In genomic region chr14:45588403-45588802, GRCm38 (mm10) we compare ENCODE assay signal across 26 mouse cellular contexts. TPM values are rescaled to one million over a fixed set of nuclear protein-coding genes. Genes with fewer than 3 reads are reported as not detected.
A peak's percentile ranks its signal among the peaks of the same experiment; 100 is the strongest.
DNase-seq lines count a peak whose midpoint lies in the region; ATAC-seq lines count a peak whose summit lies in the region.
"Had no signal": no experiment of that assay in that cellular context is flagged by ENCODE, and none has a peak within 500 bp of the region (broad histone marks: within the 10 kb centered on the region; RNA-seq: fewer than 3 reads in every experiment).

No protein-coding gene starts in this region.

- H3K27me3 ChIP-seq in heart, embryonic 16.5 days (ENCODE audit: control insufficient read depth, insufficient read depth, low read length) = no peaks in the 10 kb centered on the region
- H3K27me3 ChIP-seq in heart, embryonic 10.5 days (ENCODE audit: insufficient read depth, poor library complexity, severe bottlenecking) = no peaks in the 10 kb centered on the region
- no peaks in the 10 kb centered on the region for H3K27me3 ChIP-seq in lung, embryonic 15.5 days
- no peaks in the 10 kb centered on the region for H3K27me3 ChIP-seq in midbrain, embryonic 13.5 days
- H3K27me3 ChIP-seq: embryonic facial prominence, embryonic 15.5 days; hindbrain, embryonic 13.5 days; intestine, embryonic 15.5 days; limb, embryonic 15.5 days; megakaryocyte, embryonic 14.5 days; stomach, embryonic 15.5 days had no signal

- H3K9ac ChIP-seq in heart, embryonic 16.5 days (ENCODE audit: low read length) = no peak overlapping the region
- no peak overlapping the region for H3K9ac ChIP-seq in lung, embryonic 15.5 days
- no peak overlapping the region for H3K9ac ChIP-seq in midbrain, embryonic 13.5 days (replicated peaks)
- H3K9ac ChIP-seq: embryonic facial prominence, embryonic 15.5 days; hindbrain, embryonic 13.5 days; intestine, embryonic 15.5 days; limb, embryonic 15.5 days; liver, postnatal 0 days; stomach, embryonic 15.5 days had no signal

- H3K4me2 ChIP-seq in heart, embryonic 16.5 days (ENCODE audit: low read depth, low read length) = no peak overlapping the region
- no peak overlapping the region for H3K4me2 ChIP-seq in lung, embryonic 15.5 days
- H3K4me2 ChIP-seq in midbrain, embryonic 13.5 days (replicated peaks) = no peak overlapping the region
- H3K4me2 ChIP-seq: embryonic facial prominence, embryonic 15.5 days; heart, embryonic 11.5 days; hindbrain, embryonic 13.5 days; intestine, embryonic 15.5 days; limb, embryonic 15.5 days; stomach, embryonic 15.5 days had no signal

- no peaks in the 10 kb centered on the region for H3K36me3 ChIP-seq in heart, embryonic 16.5 days (ENCODE audit: control insufficient read depth, insufficient read depth)
- no peaks in the 10 kb centered on the region for H3K36me3 ChIP-seq in heart, embryonic 10.5 days
- no peaks in the 10 kb centered on the region for H3K36me3 ChIP-seq in lung, embryonic 15.5 days
- H3K36me3 ChIP-seq in midbrain, embryonic 13.5 days = peaks cover 8% of the 10 kb centered on the region
- H3K36me3 ChIP-seq: embryonic facial prominence, embryonic 15.5 days; forebrain, embryonic 10.5 days; intestine, embryonic 15.5 days; limb, embryonic 15.5 days; stomach, embryonic 15.5 days had no signal

- ATAC-seq in heart, embryonic 16.5 days (replicated peaks; ENCODE audit: extremely low read depth, insufficient read depth, low FRiP score) = 0 out of 2 replicates have a peak, but pooled peaks have one; percentile 10
- ATAC-seq in lung, embryonic 15.5 days (ENCODE audit: borderline replicate concordance, extremely low read depth, low FRiP score, low TSS enrichment) = peak; percentile 75
- no peak for ATAC-seq in midbrain, embryonic 13.5 days
- no peak for ATAC-seq in megakaryocyte, adult 5-6 weeks (ENCODE audit: poor library complexity, severe bottlenecking)
- ATAC-seq: intestine, embryonic 15.5 days; liver, postnatal 0 days; midbrain, embryonic 16.5 days had no signal

- 57% methylated on average over 7 of the region's 7 CpGs for WGBS in heart, embryonic 16.5 days
- 72% methylated on average over 7 of the region's 7 CpGs for WGBS in heart, embryonic 10.5 days
- 24% methylated on average over 7 of the region's 7 CpGs for WGBS in lung, embryonic 15.5 days
- 84% methylated on average over 7 of the region's 7 CpGs for WGBS in midbrain, embryonic 13.5 days

- no peak overlapping the region for H3K4me3 ChIP-seq in heart, embryonic 16.5 days (ENCODE audit: low read length)
- H3K4me3 ChIP-seq in heart, embryonic 10.5 days = no peak overlapping the region
- H3K4me3 ChIP-seq in lung, embryonic 15.5 days = no peak overlapping the region
- no peak overlapping the region for H3K4me3 ChIP-seq in midbrain, embryonic 13.5 days (replicated peaks)
- H3K4me3 ChIP-seq: embryonic facial prominence, embryonic 15.5 days; forebrain, embryonic 10.5 days; hindbrain, embryonic 13.5 days; intestine, embryonic 15.5 days; limb, embryonic 15.5 days; megakaryocyte, embryonic 14.5 days; stomach, embryonic 15.5 days had no signal

- H3K4me1 ChIP-seq in heart, embryonic 16.5 days (ENCODE audit: control insufficient read depth, insufficient read depth, low read length) = no peaks in the 10 kb centered on the region; the same call in 1 of the 2 replicates
- H3K4me1 ChIP-seq in heart, embryonic 10.5 days = no peaks in the 10 kb centered on the region
- H3K4me1 ChIP-seq in lung, embryonic 15.5 days = 0 out of 2 replicates have a peak, but pooled peaks cover 3% of the 10 kb centered on the region
- H3K4me1 ChIP-seq in midbrain, embryonic 13.5 days (replicated peaks) = no peaks in the 10 kb centered on the region
- H3K4me1 ChIP-seq: embryonic facial prominence, embryonic 15.5 days; forebrain, embryonic 10.5 days; hindbrain, embryonic 13.5 days; intestine, embryonic 15.5 days; limb, embryonic 15.5 days; megakaryocyte, embryonic 14.5 days; stomach, embryonic 15.5 days had no signal

- no peak for DNase-seq in heart, embryonic 10.5 days (ENCODE audit: low spot score)
- no peak for DNase-seq in lung, postnatal 14 days
- DNase-seq in brain, adult 2 months (ENCODE audit: low read depth, low spot score) = peak; percentile 47
- DNase-seq: adrenal gland, adult 8-10 months; cerebellum, adult 11 months; cerebellum, postnatal 10 days; gastrocnemius, postnatal 14 days; heart, postnatal 14 days; layer of hippocampus, postnatal 36 days; liver, postnatal 0 days; right cerebral cortex, postnatal 25 days; thymus, adult 2 months had no signal

- H3K27ac ChIP-seq in heart, embryonic 16.5 days (ENCODE audit: low read length) = no peak overlapping the region
- H3K27ac ChIP-seq in heart, embryonic 10.5 days = no peak overlapping the region
- H3K27ac ChIP-seq in lung, embryonic 15.5 days = no peak overlapping the region
- H3K27ac ChIP-seq in midbrain, embryonic 13.5 days = no peak overlapping the region
- H3K27ac ChIP-seq: embryonic facial prominence, embryonic 15.5 days; forebrain, embryonic 10.5 days; intestine, embryonic 15.5 days; limb, embryonic 15.5 days; stomach, embryonic 15.5 days had no signal

- no peaks in the 10 kb centered on the region for H3K9me3 ChIP-seq in heart, embryonic 16.5 days (replicated peaks; ENCODE audit: control insufficient read depth, low read length)
- no peaks in the 10 kb centered on the region for H3K9me3 ChIP-seq in heart, embryonic 10.5 days
- H3K9me3 ChIP-seq in lung, embryonic 15.5 days = no peaks in the 10 kb centered on the region
- H3K9me3 ChIP-seq in midbrain, embryonic 13.5 days = no peaks in the 10 kb centered on the region
- H3K9me3 ChIP-seq: embryonic facial prominence, embryonic 15.5 days; forebrain, embryonic 10.5 days; hindbrain, embryonic 13.5 days; intestine, embryonic 15.5 days; limb, embryonic 15.5 days; megakaryocyte, embryonic 14.5 days; stomach, embryonic 15.5 days had no signal

RNA-seq across cellular contexts. Expression of gene Fermt2, which starts 58.5 kb away (rescaled TPM):
- polyA plus RNA-seq in heart, embryonic 16.5 days (2015; fragmentation: Nextera tagmentation; extraction: Ambion mirVana) = 228 and 229 TPM in 2 replicates
- 175 and 176 TPM in 2 replicates for polyA plus RNA-seq in heart, embryonic 10.5 days (2016; fragmentation: Nextera tagmentation; extraction: Ambion mirVana)
- 239 and 248 TPM in 2 replicates for polyA plus RNA-seq in lung, embryonic 15.5 days (2015; fragmentation: Nextera tagmentation; extraction: Ambion mirVana)
- polyA plus RNA-seq in midbrain, embryonic 13.5 days (2015; fragmentation: Nextera tagmentation; extraction: Ambion mirVana) = 53.0 and 53.5 TPM in 2 replicates
- not detected in 2 replicates for total RNA-seq in megakaryocyte, adult 5-6 weeks (2015)
- not detected in 2 replicates for total RNA-seq in megakaryocyte, adult 5-6 weeks (2017)
- total RNA-seq: neutrophil, adult 5-6 weeks had no signal

Comparison
In these comparisons a context has a peak if more than half of its experiments do, and no peak if none do; other contexts are left out.
1. ATAC-seq: peak in heart, embryonic 16.5 days (single experiment) and lung, embryonic 15.5 days (single experiment); none in midbrain, embryonic 13.5 days (single experiment) and megakaryocyte, adult 5-6 weeks (single experiment).